Mouse (Mus musculus) MEL-GATA-1-ER (cell line): Measurements from ENCODE around the gene Ppm1l.
"Not testable (repeated sequence)": the region's sequence is repeated elsewhere in the genome, so short reads cannot be mapped to it uniquely, and the experiment has no call there.

Source experiments
- DNase-seq: peaks from one replicate; pipeline ENCODE4 v3.0.0-alpha.2; 2012; ENCODE audit warnings: low read depth; ENCODE audit errors: extremely low read depth

The Ppm1l gene

GRCm38 (mm10) chr3:69367916-69368315 is 51.3 kb downstream of the Ppm1l start:
- no peak for DNase-seq

DNA sequence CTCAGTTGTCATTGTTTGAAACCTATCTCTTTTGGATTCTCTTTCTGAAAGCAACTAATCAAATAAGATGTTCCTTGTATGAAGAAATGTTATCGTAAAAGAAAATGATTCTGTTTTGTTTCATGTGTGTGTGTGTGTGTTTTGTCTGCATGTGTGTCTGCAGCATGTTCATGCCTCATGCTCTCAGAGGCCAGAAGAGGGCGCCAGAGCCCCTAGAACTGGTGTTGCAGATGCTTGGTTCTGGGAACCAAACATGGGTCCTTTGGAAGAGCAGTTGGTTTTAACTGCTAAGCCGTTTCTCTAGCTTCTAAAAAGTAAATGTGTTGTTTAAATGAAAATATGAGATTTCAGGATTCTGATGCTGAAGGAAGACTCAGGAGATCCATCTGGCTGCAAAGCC is 56.1 kb downstream of the Ppm1l start:
- DNase-seq, result no peak

DNA sequence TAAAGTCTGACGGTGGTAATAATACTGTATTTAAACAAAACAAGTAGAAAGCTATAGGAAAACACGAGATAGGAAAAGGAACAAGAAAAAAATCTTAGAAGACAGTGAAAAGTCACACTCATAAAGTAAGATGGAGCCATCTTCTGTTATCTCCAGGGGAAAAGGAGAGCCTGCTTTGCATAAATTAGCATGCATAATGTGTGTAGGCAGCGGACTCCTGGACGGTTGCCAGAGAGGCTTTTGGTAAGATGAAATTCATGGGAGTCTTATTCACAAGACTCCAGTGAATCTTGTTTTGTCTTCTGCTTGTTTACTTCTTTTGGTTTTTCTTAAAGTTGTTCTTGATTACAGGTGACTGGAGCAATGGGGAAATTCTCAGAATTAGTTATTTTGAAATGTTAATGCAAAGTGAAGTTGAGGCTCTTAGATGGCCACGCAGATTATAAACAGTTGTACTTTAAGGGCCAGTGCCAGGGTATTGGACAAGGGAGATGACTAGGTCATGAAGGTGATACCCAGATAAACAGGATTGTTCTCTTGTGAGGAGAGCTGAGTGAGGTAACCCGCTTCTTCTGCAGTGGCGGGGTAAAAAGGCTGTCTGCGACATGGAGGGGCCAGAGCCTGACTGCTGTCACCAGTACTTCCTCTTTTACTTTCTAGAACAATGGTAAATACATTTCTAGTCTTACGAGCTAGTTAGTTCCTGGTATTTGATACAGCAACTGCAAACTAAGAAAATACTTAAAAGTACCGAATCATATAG is 57.1 kb downstream of the Ppm1l start:
- DNase-seq, result peak; percentile 62

DNA sequence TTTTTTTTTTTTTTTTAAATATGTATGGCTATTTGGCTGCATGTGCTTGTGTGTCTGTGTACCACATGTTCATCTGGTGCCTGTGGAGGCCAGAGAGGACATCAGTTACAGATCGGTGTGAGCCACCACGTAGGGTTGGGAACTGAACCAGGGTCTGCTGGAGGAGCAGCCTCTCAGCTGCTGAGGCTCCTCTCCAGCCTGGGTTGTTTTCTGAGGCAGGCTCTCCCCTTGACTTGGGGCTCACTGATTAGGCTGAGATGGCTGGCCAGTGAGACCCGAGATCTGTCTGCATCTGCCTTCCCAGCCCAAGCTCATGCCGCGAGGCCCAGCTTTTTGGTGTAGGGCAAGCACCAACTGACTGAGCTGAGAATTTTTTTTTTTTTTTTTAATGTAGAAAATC is 57.9 kb downstream of the Ppm1l start:
- no peak for DNase-seq

DNA sequence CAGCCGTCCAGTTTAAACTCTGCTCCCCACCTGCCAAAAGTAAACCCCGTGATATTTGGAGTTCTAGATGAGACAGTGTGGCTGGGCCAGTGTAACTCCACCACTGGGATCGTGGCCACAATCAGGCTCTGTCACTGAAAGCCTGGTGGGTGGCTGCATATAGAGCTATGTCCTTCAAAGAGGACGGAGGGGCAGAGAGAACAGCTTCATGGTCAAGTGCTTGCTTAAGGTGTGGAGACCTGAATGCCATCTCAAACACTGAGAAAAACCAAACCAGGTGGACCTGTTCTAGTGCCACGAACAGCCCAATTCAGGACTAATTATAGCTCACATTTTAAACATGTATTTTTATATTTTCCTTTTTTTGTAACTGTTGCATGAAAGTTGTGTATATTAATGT is 58.3 kb downstream of the Ppm1l start:
- DNase-seq, result no peak

- no peak for DNase-seq
Measured at GRCm38 (mm10) chr3:69381213-69381612, 64.6 kb downstream of the Ppm1l start.

DNA sequence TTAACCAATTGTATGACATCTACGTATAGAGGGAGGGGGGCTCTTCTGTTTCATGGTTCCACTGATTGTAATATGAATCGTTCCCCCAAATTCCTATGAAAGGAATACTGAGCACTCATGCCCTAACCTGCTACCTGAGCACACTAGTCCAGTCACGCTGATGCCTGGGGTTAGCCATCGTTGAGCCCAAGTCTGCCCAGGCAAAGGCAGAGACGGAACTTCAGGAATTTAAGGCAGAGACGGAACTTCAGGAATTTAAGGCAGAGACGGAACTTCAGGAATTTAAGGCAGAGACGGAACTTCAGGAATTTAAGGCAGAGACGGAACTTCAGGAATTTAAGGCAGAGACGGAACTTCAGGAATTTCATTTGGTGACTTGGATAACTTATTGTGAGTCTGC is 75.2 kb downstream of the Ppm1l start:
- not testable (repeated sequence) for DNase-seq

DNA sequence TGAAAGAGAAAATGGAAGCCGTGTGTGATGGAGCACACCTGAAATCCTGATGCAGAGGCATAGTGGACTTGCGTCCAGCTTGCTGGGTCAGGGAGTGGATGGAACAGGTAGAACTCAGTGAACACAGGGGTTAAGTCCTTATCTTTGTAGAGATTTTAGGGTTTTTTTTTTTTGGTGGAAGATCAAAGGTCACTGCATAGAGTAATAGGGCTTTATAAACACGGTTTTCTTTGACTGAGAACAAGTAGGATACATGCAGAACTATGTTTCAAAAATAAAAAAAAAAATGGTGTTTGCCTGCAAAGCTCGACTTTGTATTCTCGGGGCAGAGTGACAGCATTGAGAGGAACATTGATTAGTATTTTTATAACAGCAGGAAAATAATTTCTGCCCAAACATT is 75.6 kb downstream of the Ppm1l start:
- DNase-seq, result no peak

DNA sequence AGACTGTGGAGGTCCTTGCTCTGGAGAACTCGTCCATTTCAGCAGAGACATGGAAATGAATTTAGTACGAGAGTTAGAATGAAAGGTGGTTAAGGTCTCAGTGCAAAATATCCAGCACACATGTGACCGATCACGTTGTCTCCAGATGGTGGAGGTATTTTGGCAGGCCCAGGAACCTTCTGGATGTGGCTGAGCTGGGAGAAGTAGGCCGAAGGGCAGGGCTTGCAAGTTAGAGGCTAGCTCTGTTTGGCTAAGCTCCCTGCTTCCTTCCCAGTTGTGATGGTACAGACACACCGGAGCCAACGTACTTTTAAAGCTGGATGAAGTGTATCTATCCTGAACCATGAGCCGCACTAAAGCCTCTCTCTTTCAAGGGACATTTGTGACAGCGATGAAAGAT is 76.4 kb downstream of the Ppm1l start:
- no peak for DNase-seq

GRCm38 (mm10) chr3:69393991-69394390 is 77.3 kb downstream of the Ppm1l start:
- no peak for DNase-seq

DNA sequence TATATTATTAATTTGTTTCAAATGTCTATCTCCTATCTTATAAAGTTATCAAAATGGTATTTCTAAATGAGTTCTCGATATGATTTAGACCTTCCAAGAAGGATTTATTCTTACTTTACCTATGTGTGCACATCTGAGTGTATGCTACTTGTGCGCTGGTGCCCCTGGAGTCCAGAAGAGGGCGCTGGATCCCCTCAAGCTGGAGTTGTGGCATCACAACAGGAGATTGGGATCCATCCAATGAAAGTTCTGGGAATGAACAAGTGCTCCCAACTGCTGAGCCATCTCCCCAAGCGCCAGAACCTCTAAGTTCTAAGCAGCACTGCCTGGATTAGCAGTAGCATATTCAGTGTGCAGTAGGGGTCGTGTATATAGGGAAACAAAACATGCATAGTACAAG is 78.4 kb downstream of the Ppm1l start:
- DNase-seq, result no peak

DNA sequence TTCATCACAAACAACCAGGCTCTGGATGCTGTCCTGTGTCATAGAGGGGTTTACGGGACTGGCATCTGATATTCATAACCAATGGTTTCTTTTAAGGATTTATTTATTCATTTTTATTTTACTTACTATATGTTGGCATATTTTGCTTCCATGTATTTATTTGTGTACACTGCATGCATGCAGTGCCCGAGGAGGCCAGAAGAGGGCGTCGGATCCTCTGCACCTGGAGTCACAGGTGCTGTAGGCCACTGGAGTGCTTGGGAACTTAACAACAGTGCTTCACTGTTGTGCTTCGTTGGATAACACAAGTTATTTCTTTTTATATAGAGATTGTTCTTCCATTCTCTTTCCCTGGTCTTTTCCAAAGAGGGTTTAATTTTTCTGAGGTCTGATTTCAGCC is 81.1 kb downstream of the Ppm1l start:
- no peak for DNase-seq

DNA sequence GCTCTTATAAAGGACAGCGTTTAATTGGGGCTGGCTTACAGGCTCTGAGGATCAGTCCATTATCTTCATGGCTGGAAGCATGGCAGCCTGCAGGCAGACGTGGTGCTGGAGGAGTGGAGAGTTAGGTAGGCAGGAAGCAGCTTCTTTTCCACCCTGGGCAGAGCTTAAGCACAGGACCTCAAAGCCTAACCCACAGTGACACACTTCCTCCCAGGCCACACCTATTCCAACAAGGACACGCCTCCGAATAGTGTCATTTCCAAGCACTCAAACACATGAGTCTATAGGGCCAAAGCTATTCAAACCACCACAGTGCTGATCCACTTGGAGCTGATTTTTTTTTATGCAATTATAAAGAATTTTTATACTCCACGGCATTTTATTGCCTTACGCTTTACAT is 82.7 kb downstream of the Ppm1l start:
- no peak for DNase-seq

DNA sequence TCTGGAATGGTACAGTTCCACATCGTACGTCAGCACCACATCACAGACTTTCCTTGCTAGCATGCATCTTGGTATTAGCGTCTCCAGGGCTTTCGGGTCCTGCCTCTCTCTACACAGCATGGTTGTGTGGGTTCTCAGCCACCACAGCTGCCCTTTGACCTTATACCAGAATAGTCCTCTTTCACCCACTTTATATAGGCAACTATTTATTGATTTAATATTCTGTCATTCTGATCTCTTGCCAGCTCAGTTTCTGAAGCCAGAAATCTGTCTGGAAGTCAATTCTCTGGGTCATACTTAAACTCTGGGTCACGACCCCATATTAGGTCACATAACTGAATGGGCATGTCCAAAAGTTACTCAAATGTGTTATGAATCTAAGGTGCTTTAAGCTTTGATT is 86.5 kb downstream of the Ppm1l start:
- no peak for DNase-seq

- DNase-seq, result no peak
Measured at GRCm38 (mm10) chr3:69406210-69406895, 89.7 kb downstream of the Ppm1l start.

- DNase-seq, result no peak
Measured at GRCm38 (mm10) chr3:69408064-69408463, 91.4 kb downstream of the Ppm1l start.

DNA sequence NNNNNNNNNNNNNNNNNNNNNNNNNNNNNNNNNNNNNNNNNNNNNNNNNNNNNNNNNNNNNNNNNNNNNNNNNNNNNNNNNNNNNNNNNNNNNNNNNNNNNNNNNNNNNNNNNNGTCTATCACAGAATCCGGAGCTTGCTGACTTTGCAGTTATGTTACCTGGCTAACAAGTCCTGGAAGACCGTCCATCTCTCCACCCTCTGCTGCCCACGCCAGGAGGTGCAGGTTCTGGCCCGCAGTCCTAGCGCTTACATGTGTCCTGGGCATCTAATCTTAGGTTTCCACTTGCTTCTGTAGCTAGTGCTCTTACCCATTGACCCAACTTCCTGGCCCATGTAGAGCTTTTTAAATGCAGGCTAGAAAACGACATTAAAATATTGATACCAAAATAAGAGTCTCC is 99.5 kb downstream of the Ppm1l start:
- no peak for DNase-seq

- DNase-seq, result no peak
Measured at GRCm38 (mm10) chr3:69422741-69423140, 106.1 kb downstream of the Ppm1l start.

DNA sequence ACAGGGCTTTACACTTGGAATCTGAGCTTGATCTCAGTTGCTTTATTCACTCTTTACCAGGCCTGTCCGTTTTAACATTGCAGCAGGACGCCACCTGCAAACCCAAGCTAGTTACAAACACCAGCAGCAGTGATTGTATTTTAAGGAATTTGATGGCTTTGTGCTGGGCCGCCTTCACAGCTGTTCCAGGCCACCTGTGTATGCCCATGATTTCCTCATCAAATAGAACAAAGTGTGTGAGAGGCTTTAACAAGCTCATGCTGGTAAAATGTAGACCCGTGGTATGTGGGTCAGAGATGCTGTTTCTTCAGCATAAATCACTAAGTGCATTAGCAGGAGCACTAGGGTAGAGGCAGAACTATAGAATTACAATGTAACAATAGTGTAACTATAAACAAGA is 106.7 kb downstream of the Ppm1l start:
- DNase-seq, result no peak

DNA sequence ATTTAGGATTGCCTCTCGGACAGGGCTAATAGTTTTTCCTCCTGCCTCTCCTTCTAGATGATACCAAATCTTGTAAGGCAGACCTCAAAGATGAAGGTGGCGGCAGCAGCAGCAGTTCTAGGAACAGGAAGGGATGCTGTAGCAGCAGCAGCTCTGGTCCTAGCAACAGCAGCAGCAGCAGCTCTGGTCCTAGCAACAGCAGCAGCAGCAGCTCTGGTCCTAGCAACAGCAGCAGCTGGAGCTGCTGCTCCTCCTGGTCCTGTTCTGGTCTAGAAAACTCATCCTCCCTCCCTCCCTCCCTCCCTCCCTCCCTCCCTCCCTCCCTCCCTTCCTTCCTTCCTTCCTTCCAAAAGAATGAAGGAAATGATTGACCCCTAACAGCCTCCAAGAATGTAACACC is 108.1 kb downstream of the Ppm1l start:
- DNase-seq, result not testable (repeated sequence)

GRCm38 (mm10) chr3:69427259-69427658 is 110.6 kb downstream of the Ppm1l start:
- DNase-seq, result no peak

DNA sequence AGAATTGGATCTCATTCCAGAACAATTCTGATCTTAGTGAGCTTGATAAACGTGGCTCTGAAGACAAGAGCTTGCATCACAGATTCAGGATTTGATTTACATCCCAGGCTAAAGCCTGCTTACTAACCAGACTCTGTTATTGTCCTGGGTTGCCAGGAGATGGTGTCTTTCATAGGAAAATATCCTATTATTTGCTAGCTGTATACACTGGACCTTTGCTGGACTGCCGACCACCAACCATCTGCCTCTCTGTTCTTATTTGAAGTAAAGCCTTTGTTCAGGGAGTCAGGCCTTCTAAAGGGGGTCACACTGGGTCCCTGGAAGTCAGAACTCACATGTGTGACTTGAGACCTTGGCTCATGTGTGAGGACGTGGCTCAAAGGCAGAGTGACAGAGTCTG is 111.6 kb downstream of the Ppm1l start:
- no peak for DNase-seq

DNA sequence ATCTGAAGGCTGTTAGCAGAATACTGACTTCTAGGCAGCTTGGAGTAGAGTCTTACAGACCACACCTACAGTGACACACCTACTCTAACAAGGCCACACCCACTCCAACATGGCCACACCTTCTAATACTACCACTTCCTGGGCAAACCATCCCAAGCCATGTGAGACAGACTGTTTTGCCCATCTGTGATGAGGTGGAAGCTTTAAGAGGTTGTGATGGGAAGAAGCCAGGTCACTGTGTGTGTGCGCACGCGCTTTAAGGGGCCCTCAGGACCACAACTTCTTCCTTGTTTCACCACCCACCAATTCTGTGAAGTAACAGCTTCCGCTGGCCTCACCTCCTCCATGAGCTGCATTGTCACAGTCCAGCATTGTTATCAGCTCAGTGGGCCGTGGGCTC is 112.7 kb downstream of the Ppm1l start:
- DNase-seq, result no peak
